Mouse (Mus musculus) MEL (cell line): ENCODE results near the gene Khdrbs1. TPM values are rescaled to one million over a fixed set of nuclear protein-coding genes. Genes with fewer than 3 reads are reported as not detected.

Source experiments
- DNase-seq: peaks from one replicate; pipeline ENCODE4 v3.0.0; 2011; ENCODE audit warnings: low read depth, low spot score
- H3K27ac ChIP-seq: 2 replicates; pipeline ENCODE4 v1.5.1; 2012; ENCODE audit warnings: low read depth, mild to moderate bottlenecking, control low read depth, low read length, moderate library complexity; ENCODE audit not compliant: control insufficient read depth
- H3K27me3 ChIP-seq, 2 experiments: fragments of 150-350 bp in 1 of 2; sonication (generic) in 1 of 2; 2 replicates each; pipeline ENCODE4 v1.6.1; 2012; ENCODE audit warnings: low read length in 2 of 2, mild to moderate bottlenecking in 2 of 2, improper control_type of control experiment in 1 of 2, moderate library complexity in 1 of 2; ENCODE audit not compliant: insufficient read depth in 2 of 2, control insufficient read depth in 1 of 2
- H3K36me3 ChIP-seq, 2 experiments: 2 replicates each; pipeline ENCODE4 v1.6.1; 2012 to 2014; ENCODE audit warnings: low read length in 2 of 2, improper control_type of control experiment in 1 of 2, inconsistent platforms in 1 of 2, mild to moderate bottlenecking in 1 of 2; ENCODE audit not compliant: insufficient read depth in 2 of 2, control insufficient read depth in 1 of 2
- H3K4me1 ChIP-seq, 2 experiments: fragments of 150-350 bp in 1 of 2; sonication (generic) in 1 of 2; 2 replicates each; pipeline ENCODE4 v1.6.1; 2012; ENCODE audit warnings: low read length in 2 of 2, improper control_type of control experiment in 1 of 2, mild to moderate bottlenecking in 1 of 2; ENCODE audit not compliant: insufficient read depth in 2 of 2, control insufficient read depth in 1 of 2
- H3K4me3 ChIP-seq, 2 experiments: fragments of 150-350 bp in 1 of 2; sonication (generic) in 1 of 2; 2 replicates each; pipeline ENCODE4 v1.5.1; 2012; ENCODE audit warnings: low read depth in 2 of 2, low read length in 2 of 2, mild to moderate bottlenecking in 2 of 2, moderate library complexity in 2 of 2, control low read depth in 1 of 2, improper control_type of control experiment in 1 of 2; ENCODE audit not compliant: control insufficient read depth in 1 of 2, insufficient read depth in 1 of 2
- H3K79me2 ChIP-seq: 2 replicates; pipeline ENCODE4 v1.6.1; 2012; ENCODE audit warnings: mild to moderate bottlenecking, low read length, moderate library complexity; ENCODE audit not compliant: control insufficient read depth, poor library complexity, insufficient read depth
- H3K9ac ChIP-seq: 2 replicates; pipeline ENCODE4 v1.6.1; 2012; ENCODE audit warnings: low read depth, mild to moderate bottlenecking, control low read depth, low read length, moderate library complexity; ENCODE audit not compliant: control insufficient read depth, poor library complexity, severe bottlenecking
- H3K9me3 ChIP-seq: fragments of 150-350 bp; sonication (generic); replicated peaks from 2 replicates; pipeline ENCODE4 v1.6.1; 2012; ENCODE audit warnings: mild to moderate bottlenecking, low read length, improper control_type of control experiment, moderate library complexity; ENCODE audit not compliant: insufficient read depth
- CHD1 ChIP-seq: IDR thresholded peaks from 2 replicates; pipeline ENCODE4 v1.6.1; 2012; ENCODE audit warnings: low read depth, mild to moderate bottlenecking, inconsistent platforms, low read length, improper control_type of control experiment
- CTCF ChIP-seq, 3 experiments: IDR thresholded peaks in 2 of 3; conservative IDR thresholded peaks in 1 of 3; 2 replicates each; pipeline ENCODE4 v1.5.1; 2011 to 2012; ENCODE audit warnings: low read length in 3 of 3, low read depth in 2 of 3, mild to moderate bottlenecking in 2 of 3, improper control_type of control experiment in 1 of 3, inconsistent platforms in 1 of 3, mixed read lengths in 1 of 3, moderate library complexity in 1 of 3; ENCODE audit not compliant: control insufficient read depth in 1 of 3, insufficient read depth in 1 of 3, poor library complexity in 1 of 3, severe bottlenecking in 1 of 3
- E2F4 ChIP-seq: IDR thresholded peaks from 2 replicates; pipeline ENCODE4 v1.6.1; 2011; ENCODE audit warnings: low read depth, low read length, improper control_type of control experiment, borderline replicate concordance
- ELF1 ChIP-seq: IDR thresholded peaks from 2 replicates; pipeline ENCODE4 v1.6.1; 2014; ENCODE audit warnings: low read depth, mild to moderate bottlenecking, inconsistent platforms, low read length, improper control_type of control experiment, moderate library complexity
- HCFC1 ChIP-seq: IDR thresholded peaks from 2 replicates; pipeline ENCODE4 v1.6.1; 2012; ENCODE audit warnings: low read depth, mild to moderate bottlenecking, inconsistent platforms, low read length, improper control_type of control experiment, moderate library complexity
- JUND ChIP-seq: IDR thresholded peaks from 2 replicates; pipeline ENCODE4 v1.6.1; 2011; ENCODE audit warnings: low read depth, mild to moderate bottlenecking, improper control_type of control experiment, low read length
- KAT2A ChIP-seq: conservative IDR thresholded peaks from 2 replicates; pipeline ENCODE4 v1.6.1; 2012; ENCODE audit warnings: low read depth, low read length, improper control_type of control experiment, inconsistent platforms
- MAX ChIP-seq: IDR thresholded peaks from 2 replicates; pipeline ENCODE4 v1.6.1; 2011; ENCODE audit warnings: low read length, improper control_type of control experiment
- MAZ ChIP-seq: IDR thresholded peaks from 2 replicates; pipeline ENCODE4 v1.6.1; 2012; ENCODE audit warnings: low read depth, mild to moderate bottlenecking, inconsistent platforms, low read length, improper control_type of control experiment
- MEF2A ChIP-seq: IDR thresholded peaks from 2 replicates; pipeline ENCODE4 v1.6.1; 2014; ENCODE audit warnings: low read depth, mild to moderate bottlenecking, inconsistent platforms, low read length, improper control_type of control experiment; ENCODE audit not compliant: poor library complexity, insufficient replicate concordance, severe bottlenecking; ENCODE audit errors: extremely low read depth
- MYC ChIP-seq: IDR thresholded peaks from 2 replicates; pipeline ENCODE4 v1.6.1; 2011; ENCODE audit warnings: low read depth, mild to moderate bottlenecking, low read length, improper control_type of control experiment, moderate library complexity
- NELFE ChIP-seq: IDR thresholded peaks from 2 replicates; pipeline ENCODE4 v1.6.1; 2011; ENCODE audit warnings: low read depth, low read length, improper control_type of control experiment
- NRF1 ChIP-seq: IDR thresholded peaks from 2 replicates; pipeline ENCODE4 v1.6.1; 2014; ENCODE audit warnings: low read depth, mild to moderate bottlenecking, inconsistent platforms, low read length, improper control_type of control experiment, moderate library complexity; ENCODE audit not compliant: poor library complexity, insufficient read depth, severe bottlenecking
- POLR2A ChIP-seq, 2 experiments: IDR thresholded peaks; 2 replicates each; pipeline ENCODE4 v1.6.1; 2011 to 2012; ENCODE audit warnings: low read length in 2 of 2, mild to moderate bottlenecking in 2 of 2, control low read depth in 1 of 2, improper control_type of control experiment in 1 of 2, low read depth in 1 of 2, moderate library complexity in 1 of 2; ENCODE audit not compliant: control insufficient read depth in 1 of 2, insufficient read depth in 1 of 2, poor library complexity in 1 of 2
- POLR2AphosphoS2 ChIP-seq: IDR thresholded peaks from 2 replicates; pipeline ENCODE4 v1.6.1; 2011; ENCODE audit warnings: low read length, improper control_type of control experiment
- RCOR1 ChIP-seq: IDR thresholded peaks from 2 replicates; pipeline ENCODE4 v1.6.1; 2012; ENCODE audit warnings: low read depth, mild to moderate bottlenecking, inconsistent platforms, low read length, improper control_type of control experiment
- SIN3A ChIP-seq: IDR thresholded peaks from 2 replicates; pipeline ENCODE4 v1.6.1; 2012; ENCODE audit warnings: low read length, improper control_type of control experiment, inconsistent platforms
- SMC3 ChIP-seq: IDR thresholded peaks from 2 replicates; pipeline ENCODE4 v1.6.1; 2011; ENCODE audit warnings: low read depth, low read length, improper control_type of control experiment
- TAL1 ChIP-seq: IDR thresholded peaks from 2 replicates; pipeline ENCODE4 v1.6.1; 2012; ENCODE audit warnings: mild to moderate bottlenecking, inconsistent platforms, low read length, moderate library complexity, mixed read lengths
- TBP ChIP-seq: IDR thresholded peaks from 2 replicates; pipeline ENCODE4 v1.8.0; 2011; ENCODE audit warnings: low read depth, low read length, improper control_type of control experiment
- TCF12 ChIP-seq: IDR thresholded peaks from 2 replicates; pipeline ENCODE4 v1.6.1; 2014; ENCODE audit warnings: low read depth, mild to moderate bottlenecking, inconsistent platforms, low read length, improper control_type of control experiment, moderate library complexity
- UBTF ChIP-seq: IDR thresholded peaks from 2 replicates; pipeline ENCODE4 v1.6.1; 2012; ENCODE audit warnings: low read depth, mild to moderate bottlenecking, inconsistent platforms, low read length, improper control_type of control experiment, moderate library complexity, borderline replicate concordance; ENCODE audit not compliant: insufficient read depth
- USF1 ChIP-seq: IDR thresholded peaks from 2 replicates; pipeline ENCODE4 v1.6.1; 2014; ENCODE audit warnings: low read depth, mild to moderate bottlenecking, inconsistent platforms, low read length, improper control_type of control experiment, moderate library complexity
- ZC3H11A ChIP-seq: IDR thresholded peaks from 2 replicates; pipeline ENCODE4 v1.6.1; 2012; ENCODE audit warnings: low read depth, mild to moderate bottlenecking, inconsistent platforms, low read length, improper control_type of control experiment
- ZKSCAN1 ChIP-seq: IDR thresholded peaks from 2 replicates; pipeline ENCODE4 v1.6.1; 2012; ENCODE audit warnings: low read depth, mild to moderate bottlenecking, inconsistent platforms, low read length, improper control_type of control experiment, moderate library complexity
- ZMIZ1 ChIP-seq: IDR thresholded peaks from 2 replicates; pipeline ENCODE4 v1.6.1; 2012; ENCODE audit warnings: low read depth, mild to moderate bottlenecking, inconsistent platforms, low read length, improper control_type of control experiment, moderate library complexity
- polyA plus RNA-seq, 2 experiments: library from polyadenylated mRNA; stranded (reverse) in 1 of 2; unstranded in 1 of 2; fragments of >175 nt in 1 of 2; fragments of >200 nt in 1 of 2; gene quantifications; 2 replicates each; pipeline versions ENCODE4 v1.2.1 to v1.2.4; 2012; ENCODE audit warnings: low replicate concordance in 2 of 2, low read depth in 1 of 2; ENCODE audit not compliant: insufficient read length in 2 of 2, insufficient read depth in 1 of 2, missing spikeins in 1 of 2
- total RNA-seq: library from RNA; depleted of rRNA; stranded (reverse); fragments of 300-350 nt; gene quantifications from 2 replicates; pipeline ENCODE4 v1.2.3, GENCODE M21; 2012

The Khdrbs1 gene
- total and polyA plus RNA-seq, 3 experiments = 56.5 to 141 (median 77.6) TPM

- Histone ChIP-seq H3K9me3 (no peaks in the 10 kb centered on the region), H3K27ac (no peak overlapping the region), H3K9ac (no peak overlapping the region), H3K4me3 (no peak overlapping the region), H3K36me3 (peaks cover 0 to 24% of the 10 kb centered on the region in 2 experiments; a peak in 2 of 4 replicates), H3K4me1 (no peaks in the 10 kb centered on the region), H3K79me2 (no peaks in the 10 kb centered on the region), H3K27me3 (no peaks in the 10 kb centered on the region)
- no peak for DNase-seq
- TF ChIP-seq UBTF (no peak), ELF1 (no peak), HCFC1 (no peak), MEF2A (no peak), SMC3 (no peak), RCOR1 (no peak), MAX (no peak), TAL1 (no peak), TBP (no peak), ZMIZ1 (no peak), MAZ (no peak), MYC (no peak), NELFE (no peak), KAT2A (no peak), SIN3A (no peak), ZC3H11A (no peak), NRF1 (no peak), USF1 (no peak)
Measured at GRCm38 (mm10) chr4:129709486-129710129, 32.5 kb downstream of the Khdrbs1 start.

DNA sequence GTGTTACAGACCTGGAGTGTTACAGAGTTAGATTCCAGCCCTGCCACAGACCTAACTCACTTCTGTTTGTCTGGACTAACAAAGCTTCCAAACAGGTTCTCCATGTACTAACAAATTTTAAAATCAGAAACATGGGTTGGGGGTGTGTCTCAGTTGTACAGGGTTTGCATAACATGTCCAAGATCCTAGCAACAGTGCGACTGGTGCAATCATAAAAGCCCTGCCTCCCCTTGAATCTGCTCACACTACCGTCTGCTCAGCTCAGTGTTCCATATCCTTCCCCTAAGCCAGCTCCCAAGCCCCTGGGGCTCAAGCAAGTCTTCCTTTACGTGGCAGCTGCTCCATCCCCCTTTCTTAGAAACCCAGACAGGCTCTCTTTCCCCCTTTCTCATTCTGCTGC is 35.4 kb downstream of the Khdrbs1 start:
- no peak for DNase-seq

More for the DNA sequence above, 35.4 kb downstream of the Khdrbs1 start:
- H3K79me2 ChIP-seq = no peaks in the 10 kb centered on the region
- no peaks in the 10 kb centered on the region for H3K9me3 ChIP-seq
- H3K9ac ChIP-seq = no peak overlapping the region
- no peak overlapping the region for H3K27ac ChIP-seq
- H3K4me1 ChIP-seq = no peaks in the 10 kb centered on the region
- H3K27me3 ChIP-seq = no peaks in the 10 kb centered on the region
- peaks cover 0 to 6% of the 10 kb centered on the region in 2 experiments; a peak in 2 of 4 replicates for H3K36me3 ChIP-seq
- no peak overlapping the region for H3K4me3 ChIP-seq
- TF ChIP-seq JUND (no peak), TAL1 (no peak), E2F4 (no peak), CHD1 (no peak), HCFC1 (no peak), MAZ (no peak), POLR2A (IDR thresholded peaks at IDR 0.05; ENCODE audit: control insufficient read depth in 1 of 2, insufficient read depth in 1 of 2, low read depth in 1 of 2, low read length in 2 of 2, poor library complexity in 1 of 2) (no peak), CTCF (IDR thresholded peaks at IDR 0.05 in 2 of 3, conservative IDR thresholded peaks at IDR 0.05 in 1 of 3; ENCODE audit: control insufficient read depth in 1 of 3, insufficient read depth in 1 of 3, low read depth in 2 of 3, low read length in 3 of 3, poor library complexity in 1 of 3, severe bottlenecking in 1 of 3) (no peak), ELF1 (no peak), MYC (no peak), TCF12 (no peak), ZKSCAN1 (no peak), MEF2A (no peak), TBP (no peak), NRF1 (no peak), POLR2AphosphoS2 (no peak), ZMIZ1 (no peak), KAT2A (no peak), RCOR1 (no peak), SMC3 (no peak)
